Mouse (Mus musculus) mouse trophoblast stem cell (cell line): ENCODE data around the gene Gm20388.

Experiments used
- in situ Hi-C, 2 experiments: fragments of 300-500 bp; cut with MseI, MboI; formaldehyde crosslinking; loops; 2 replicates in 1 of 2; 3 replicates in 1 of 2; pipeline ENCODE4 v1.15.1; 2025

Gm20388 gene

GRCm38 (mm10) chr8:121955825-121956500, 2045.3 kb downstream of the Gm20388 start:
- in situ Hi-C loops: no loop called here

- in situ Hi-C loops: no loop called here
These were observed 2047.8 kb downstream of the Gm20388 start for GRCm38 (mm10) chr8:121958395-121958794.

GRCm38 (mm10) chr8:121962892-121963291, 2052.3 kb downstream of the Gm20388 start:
- in situ Hi-C loops: no loop called here

- in situ Hi-C loops: no loop called here
These were observed 2054.3 kb downstream of the Gm20388 start for GRCm38 (mm10) chr8:121964716-121965512.

- in situ Hi-C loops: no loop called here
These were observed 2055.5 kb downstream of the Gm20388 start for GRCm38 (mm10) chr8:121966110-121966509.

DNA sequence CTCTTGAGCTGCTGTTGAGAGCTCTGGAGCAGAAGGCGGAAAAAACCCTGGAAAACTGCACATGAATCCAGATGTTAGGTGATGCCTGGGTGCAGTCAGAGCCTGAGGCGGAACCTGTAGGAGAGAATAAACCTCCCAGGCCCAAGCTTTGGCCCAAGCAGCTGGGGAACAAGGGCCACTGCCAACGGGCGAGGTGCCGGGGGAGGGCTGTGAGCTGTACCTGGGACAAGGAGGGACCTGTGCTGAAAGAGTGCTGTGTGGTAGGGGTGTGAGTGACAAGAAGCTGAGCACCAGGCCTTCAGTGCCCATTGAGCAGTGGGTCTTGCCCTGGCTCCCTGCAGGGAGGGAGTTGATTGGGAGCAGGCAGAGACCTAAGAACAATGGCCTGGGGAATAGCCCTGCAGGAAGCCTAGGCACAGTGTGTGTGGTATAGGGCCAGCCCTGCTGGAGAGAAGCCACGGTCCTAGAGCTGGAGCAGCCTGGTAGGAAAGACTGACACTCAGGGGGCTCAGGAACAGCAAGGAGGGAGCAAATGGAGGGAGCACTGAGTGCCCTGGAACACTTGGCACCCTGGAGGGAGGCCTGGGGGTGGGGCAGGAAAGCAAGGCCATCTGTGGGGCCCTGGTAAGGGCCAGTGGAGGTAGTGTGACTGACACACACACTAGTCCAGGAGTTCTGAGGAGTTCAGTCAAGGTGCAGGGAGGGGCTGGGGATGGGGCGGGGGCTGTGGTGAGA, 2056.2 kb downstream of the Gm20388 start:
- in situ Hi-C loops: no loop called here

GRCm38 (mm10) chr8:121967977-121968376, 2057.3 kb downstream of the Gm20388 start:
- in situ Hi-C loops: no loop called here

GRCm38 (mm10) chr8:121968542-121968941, 2057.9 kb downstream of the Gm20388 start:
- in situ Hi-C loops: no loop called here

GRCm38 (mm10) chr8:121970225-121970624, 2059.6 kb downstream of the Gm20388 start:
- in situ Hi-C loops: no loop called here

DNA sequence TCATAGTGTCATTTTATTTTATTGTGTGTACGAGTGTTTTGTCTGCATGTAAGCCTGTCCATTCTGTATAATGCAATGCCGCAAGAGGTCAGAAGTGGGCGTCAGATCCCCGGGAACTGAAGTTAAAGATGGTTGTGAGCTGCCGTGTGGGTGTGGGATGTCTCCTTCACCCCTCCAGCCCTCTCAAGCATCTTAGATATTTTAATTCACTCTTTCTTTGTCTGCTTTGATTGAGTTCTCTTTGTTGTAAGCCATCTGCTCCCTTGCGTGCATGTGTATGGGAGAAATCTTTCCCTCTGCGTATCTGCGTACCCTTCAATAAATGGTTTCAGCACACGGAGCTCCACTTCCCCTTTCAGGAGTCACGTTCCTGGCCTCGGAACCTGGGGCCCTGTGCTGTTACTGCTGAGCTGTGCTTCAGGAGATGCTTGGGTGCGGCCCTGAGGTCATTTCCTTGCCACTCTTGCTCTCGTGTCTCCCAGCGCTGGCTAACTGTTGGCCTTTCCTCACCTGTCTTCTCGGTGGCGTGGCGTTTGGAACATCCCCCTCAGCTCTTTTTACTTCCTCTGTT, 2060.9 kb downstream of the Gm20388 start:
- in situ Hi-C loops: no loop called here

DNA sequence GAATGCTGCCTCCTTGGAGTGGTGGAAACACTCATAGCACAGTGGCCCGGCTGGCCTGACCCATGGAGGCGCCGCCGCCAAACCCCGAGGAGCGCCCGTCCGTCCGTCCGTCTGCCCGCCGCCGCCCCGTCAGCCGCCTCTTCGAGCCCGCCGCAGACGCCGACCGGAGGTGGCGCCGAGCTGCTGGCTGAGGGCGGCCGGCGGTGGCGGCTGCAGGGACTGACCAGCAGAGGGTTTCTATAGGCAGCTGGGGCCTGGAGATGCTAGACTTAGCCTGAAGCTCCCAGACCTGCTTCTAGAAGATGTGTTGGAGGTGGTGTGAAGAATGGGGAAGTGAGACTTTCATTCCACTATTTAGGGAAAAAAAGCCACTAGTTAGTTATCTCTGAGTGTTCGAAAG, 2063.3 kb downstream of the Gm20388 start:
- in situ Hi-C loops: no loop called here

- in situ Hi-C loops: loop anchor here in 1 of 2 experiments (25.0 kb wide), 1 partner anchor 284 kb away; no protein-coding TSS in a partner anchor
These were observed 2067.4 kb downstream of the Gm20388 start for GRCm38 (mm10) chr8:121977819-121978590.

- in situ Hi-C loops: loop anchor here in 1 of 2 experiments (25.0 kb wide), 1 partner anchor 284 kb away; no protein-coding TSS in a partner anchor
These were observed 2068.0 kb downstream of the Gm20388 start for GRCm38 (mm10) chr8:121978670-121979069.

DNA sequence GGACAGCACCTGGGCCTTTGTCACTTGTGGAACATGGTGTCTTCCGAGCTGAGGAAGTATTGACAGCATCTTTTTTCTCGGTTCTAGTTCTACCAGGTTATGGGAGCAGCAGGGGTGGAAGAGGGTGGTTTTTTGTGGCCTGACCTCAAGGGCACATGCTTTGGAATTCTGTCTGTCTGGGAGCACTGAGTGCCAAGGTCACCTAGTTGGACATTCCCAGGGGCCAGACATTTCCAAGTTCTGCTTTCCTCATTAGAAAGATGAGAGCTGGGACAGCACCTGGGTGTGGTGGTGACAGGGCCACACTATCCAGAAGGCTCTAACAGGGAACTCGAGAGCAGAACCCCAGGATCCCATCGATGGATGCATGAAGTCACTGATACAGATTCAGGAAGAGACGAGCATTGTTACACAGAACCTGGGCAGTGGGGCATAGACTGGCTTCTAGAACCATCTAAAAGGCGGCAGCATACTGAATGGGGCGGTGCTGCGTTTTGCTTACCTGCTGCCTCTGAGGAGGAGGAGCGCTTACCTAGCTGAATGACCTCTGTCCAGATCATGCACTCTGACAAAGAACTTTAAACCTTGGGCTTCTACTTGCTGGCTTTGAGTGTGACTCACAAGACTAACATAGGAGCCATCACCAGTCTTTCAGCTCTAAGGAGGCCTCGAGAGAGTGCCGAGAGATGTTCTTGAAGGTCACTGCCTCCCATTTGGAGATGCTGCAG, 2070.3 kb downstream of the Gm20388 start:
- in situ Hi-C loops: loop anchor here in 1 of 2 experiments (10.0 to 25.0 kb wide), 2 partner anchors 154 to 281 kb away; no protein-coding TSS in a partner anchor

- in situ Hi-C loops: loop anchor here in 1 of 2 experiments (10.0 to 25.0 kb wide), 2 partner anchors 153 to 281 kb away; no protein-coding TSS in a partner anchor
These were observed 2070.9 kb downstream of the Gm20388 start for GRCm38 (mm10) chr8:121981520-121981895.

DNA sequence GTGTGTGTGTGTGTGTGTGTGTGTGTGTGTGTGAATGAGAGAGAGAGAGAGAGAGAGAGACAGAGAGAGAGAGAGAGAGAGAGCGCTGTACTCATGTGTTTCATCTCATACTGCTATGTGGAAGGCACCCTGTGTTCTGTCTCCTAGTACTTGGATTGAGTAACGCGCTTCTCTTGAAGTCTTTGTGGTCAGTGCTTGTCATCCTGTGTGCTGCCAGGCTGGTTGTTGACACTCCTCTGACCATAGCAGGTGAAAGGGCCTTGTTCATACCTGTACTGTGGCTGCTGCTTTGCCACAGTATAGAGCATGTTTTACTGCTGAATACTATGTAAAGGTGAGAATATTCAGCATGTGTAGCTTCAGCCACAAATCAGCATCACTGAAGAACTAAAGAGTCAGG, 2075.0 kb downstream of the Gm20388 start:
- in situ Hi-C loops: loop anchor here in 1 of 2 experiments (10.0 to 25.0 kb wide), 2 partner anchors 149 to 277 kb away; no protein-coding TSS in a partner anchor

DNA sequence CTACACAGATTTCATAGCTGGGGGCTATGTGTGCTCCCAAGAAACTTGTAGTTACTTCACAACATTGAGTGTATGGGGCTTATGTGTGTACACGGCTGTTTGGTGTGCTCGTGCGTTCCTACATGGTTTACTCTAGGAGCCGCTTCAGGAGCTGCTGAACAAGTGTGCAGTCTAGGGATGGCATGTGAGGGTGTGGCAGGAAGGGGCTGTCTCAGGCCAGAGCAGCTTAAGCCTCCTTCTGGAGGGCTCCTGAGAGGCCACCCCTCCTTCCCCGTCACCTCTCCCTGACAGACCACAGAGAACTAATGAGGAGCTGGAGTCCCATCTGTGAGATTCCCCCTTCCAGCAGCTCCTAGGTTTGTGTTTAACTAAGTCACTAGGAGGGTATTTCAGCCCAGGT, 2077.3 kb downstream of the Gm20388 start:
- in situ Hi-C loops: loop anchor here in 1 of 2 experiments (10.0 to 25.0 kb wide), 2 partner anchors 147 to 274 kb away; no protein-coding TSS in a partner anchor

DNA sequence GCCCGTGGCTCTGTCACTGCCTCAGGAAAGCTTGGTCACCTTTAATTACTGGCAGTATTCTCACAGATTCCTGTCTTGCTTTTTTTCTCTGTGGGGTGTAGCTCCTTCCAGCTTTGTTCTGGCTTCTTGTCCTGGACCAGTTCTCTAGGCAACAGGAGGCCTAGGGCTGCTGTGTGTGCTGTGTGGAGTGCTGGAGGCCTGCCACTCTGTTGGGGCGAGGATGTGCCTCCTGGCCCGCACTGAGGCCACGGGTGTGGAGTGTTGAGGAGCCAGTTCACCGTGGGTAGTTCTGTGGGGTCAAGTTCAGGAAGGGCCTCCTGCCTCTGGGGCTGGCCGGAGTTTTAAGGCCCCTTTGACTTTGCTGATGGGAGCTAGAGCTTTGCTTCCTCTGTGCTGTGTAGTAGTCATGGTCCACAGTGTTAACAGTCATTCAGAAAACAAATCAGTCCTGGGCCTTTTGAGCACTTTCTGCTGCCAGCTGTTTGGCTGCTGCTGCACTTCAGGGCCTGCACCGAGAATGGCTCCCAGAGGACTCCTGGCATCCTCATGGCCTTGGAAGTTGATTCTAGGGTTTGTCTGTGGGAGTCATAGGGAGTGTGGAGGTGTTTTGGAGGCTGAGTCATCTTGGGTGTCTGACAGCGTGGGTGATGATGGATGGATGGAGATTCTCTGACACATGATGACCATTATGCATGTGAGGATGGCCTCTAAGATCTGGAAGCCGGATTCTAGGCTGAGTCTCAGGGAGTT, 2080.0 kb downstream of the Gm20388 start:
- in situ Hi-C loops: loop anchor here in 1 of 2 experiments (25.0 kb wide), 1 partner anchor 272 kb away; no protein-coding TSS in a partner anchor

DNA sequence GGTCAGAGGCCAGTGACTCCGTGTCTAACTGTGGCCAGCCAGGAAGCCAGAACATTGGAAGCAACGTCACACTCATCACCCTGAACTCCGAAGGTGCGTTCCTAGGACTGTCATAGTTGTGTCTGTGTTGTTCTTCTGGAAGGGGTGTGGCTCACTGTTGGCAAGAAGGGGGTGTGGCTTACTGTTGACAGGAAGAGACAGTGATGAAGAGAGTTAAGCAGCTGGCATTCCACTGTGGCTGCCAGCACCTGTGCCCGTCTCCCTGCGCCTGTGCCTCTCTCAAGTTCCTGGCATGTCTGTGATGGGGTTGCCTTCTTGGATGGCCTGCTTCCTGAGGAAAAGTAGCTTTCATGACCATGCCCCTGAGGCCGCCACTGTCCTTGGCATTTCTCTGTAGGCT, 2081.0 kb downstream of the Gm20388 start:
- in situ Hi-C loops: loop anchor here in 1 of 2 experiments (25.0 kb wide), 1 partner anchor 271 kb away; no protein-coding TSS in a partner anchor
